Mouse (Mus musculus): Measurements from ENCODE around the gene Cmss1. TPM values are rescaled to one million over a fixed set of nuclear protein-coding genes. Genes with fewer than 3 reads are reported as not detected.

Cmss1 gene
- polyA plus RNA-seq, 1 experiment from 2014 or later = 58.3 TPM

GRCm38 (mm10) chr16:57568648-57569404 is 37.8 kb downstream of the Cmss1 start:
- Histone ChIP-seq H3K27me3 (ENCODE audit: control insufficient read depth, insufficient read depth, low read length) (no peaks in the 10 kb centered on the region), H3K27ac (replicated peaks; ENCODE audit: low read depth, low read length) (no peak overlapping the region), H3K4me1 (ENCODE audit: control insufficient read depth, insufficient read depth, low read length) (no peaks in the 10 kb centered on the region), H3K4me3 (ENCODE audit: low read depth, low read length) (no peak overlapping the region), H3K9me3 (ENCODE audit: control insufficient read depth, low read length) (no peaks in the 10 kb centered on the region), H3K36me3 (ENCODE audit: control insufficient read depth, insufficient read depth, low read length) (no peaks in the 10 kb centered on the region; the same call in 1 of the 2 replicates), H3K4me2 (ENCODE audit: low read depth, severe bottlenecking) (no peak overlapping the region), H3K9ac (ENCODE audit: low read length) (no peak overlapping the region)
- ATAC-seq (ENCODE audit: insufficient number of reproducible peaks, low FRiP score, low TSS enrichment, low read depth) (no peak), DNase-seq (ENCODE audit: low spot score) (no peak)
- WGBS = 93% methylated on average over 7 of the region's 7 CpGs

- H3K27me3 ChIP-seq (ENCODE audit: control insufficient read depth, insufficient read depth, low read length) = no peaks in the 10 kb centered on the region
- no peak for ATAC-seq (ENCODE audit: insufficient number of reproducible peaks, low FRiP score, low TSS enrichment, low read depth)
Measured at GRCm38 (mm10) chr16:57566215-57566614, 40.4 kb downstream of the Cmss1 start.

GRCm38 (mm10) chr16:57564807-57565206 is 41.9 kb downstream of the Cmss1 start:
- H3K36me3 ChIP-seq (ENCODE audit: control insufficient read depth, insufficient read depth, low read length) = no peaks in the 10 kb centered on the region
- H3K4me3 ChIP-seq (ENCODE audit: low read depth, low read length) = no peak overlapping the region
- DNase-seq (ENCODE audit: low spot score) (no peak), ATAC-seq (ENCODE audit: insufficient number of reproducible peaks, low FRiP score, low TSS enrichment, low read depth) (no peak)
- H3K4me1 ChIP-seq (ENCODE audit: control insufficient read depth, insufficient read depth, low read length) = no peaks in the 10 kb centered on the region
- no peaks in the 10 kb centered on the region for H3K27me3 ChIP-seq (ENCODE audit: control insufficient read depth, insufficient read depth, low read length)
- WGBS = 77% methylated on average over 1 of the region's 1 CpGs
- no peak overlapping the region for H3K4me2 ChIP-seq (ENCODE audit: low read depth, severe bottlenecking)
- H3K9me3 ChIP-seq (ENCODE audit: control insufficient read depth, low read length) = no peaks in the 10 kb centered on the region
- H3K27ac ChIP-seq (replicated peaks; ENCODE audit: low read depth, low read length) = no peak overlapping the region
- H3K9ac ChIP-seq (ENCODE audit: low read length) = no peak overlapping the region

More at GRCm38 (mm10) chr16:57566215-57566614, 40.4 kb downstream of the Cmss1 start:
- DNase-seq (ENCODE audit: low spot score) = no peak
- H3K4me2 ChIP-seq (ENCODE audit: low read depth, severe bottlenecking) = no peak overlapping the region
- 89% methylated on average over 3 of the region's 3 CpGs for WGBS
- H3K4me3 ChIP-seq (ENCODE audit: low read depth, low read length) = no peak overlapping the region
- no peaks in the 10 kb centered on the region for H3K9me3 ChIP-seq (ENCODE audit: control insufficient read depth, low read length)
- H3K36me3 ChIP-seq (ENCODE audit: control insufficient read depth, insufficient read depth, low read length) = no peaks in the 10 kb centered on the region
- H3K27ac ChIP-seq (replicated peaks; ENCODE audit: low read depth, low read length) = no peak overlapping the region
- H3K4me1 ChIP-seq (ENCODE audit: control insufficient read depth, insufficient read depth, low read length) = no peaks in the 10 kb centered on the region
- no peak overlapping the region for H3K9ac ChIP-seq (ENCODE audit: low read length)

- Histone ChIP-seq H3K36me3 (ENCODE audit: control insufficient read depth, insufficient read depth, low read length) (no peaks in the 10 kb centered on the region), H3K9ac (ENCODE audit: low read length) (no peak overlapping the region), H3K4me1 (ENCODE audit: control insufficient read depth, insufficient read depth, low read length) (no peaks in the 10 kb centered on the region), H3K9me3 (ENCODE audit: control insufficient read depth, low read length) (no peaks in the 10 kb centered on the region), H3K27me3 (ENCODE audit: control insufficient read depth, insufficient read depth, low read length) (no peaks in the 10 kb centered on the region), H3K4me2 (ENCODE audit: low read depth, severe bottlenecking) (no peak overlapping the region), H3K4me3 (ENCODE audit: low read depth, low read length) (no peak overlapping the region), H3K27ac (replicated peaks; ENCODE audit: low read depth, low read length) (no peak overlapping the region)
- DNase-seq (ENCODE audit: low spot score) (no peak), ATAC-seq (ENCODE audit: insufficient number of reproducible peaks, low FRiP score, low TSS enrichment, low read depth) (0 out of 2 replicates have a peak, but pooled peaks have one; percentile 44)
- 88% methylated on average over 3 of the region's 3 CpGs for WGBS
Measured at GRCm38 (mm10) chr16:57563453-57563852, 43.2 kb downstream of the Cmss1 start.

GRCm38 (mm10) chr16:57560185-57560584 is 46.5 kb downstream of the Cmss1 start:
- Histone ChIP-seq H3K27ac (replicated peaks; ENCODE audit: low read depth, low read length) (no peak overlapping the region), H3K4me3 (ENCODE audit: low read depth, low read length) (no peak overlapping the region), H3K9ac (ENCODE audit: low read length) (no peak overlapping the region), H3K36me3 (ENCODE audit: control insufficient read depth, insufficient read depth, low read length) (no peaks in the 10 kb centered on the region), H3K4me1 (ENCODE audit: control insufficient read depth, insufficient read depth, low read length) (no peaks in the 10 kb centered on the region), H3K27me3 (ENCODE audit: control insufficient read depth, insufficient read depth, low read length) (no peaks in the 10 kb centered on the region), H3K9me3 (ENCODE audit: control insufficient read depth, low read length) (no peaks in the 10 kb centered on the region), H3K4me2 (ENCODE audit: low read depth, severe bottlenecking) (no peak overlapping the region)
- DNase-seq (ENCODE audit: low spot score) (no peak), ATAC-seq (ENCODE audit: insufficient number of reproducible peaks, low FRiP score, low TSS enrichment, low read depth) (no peak)
- 96% methylated on average over 1 of the region's 1 CpGs for WGBS

- Histone ChIP-seq H3K27ac (replicated peaks; ENCODE audit: low read depth, low read length) (no peak overlapping the region), H3K4me3 (ENCODE audit: low read depth, low read length) (no peak overlapping the region), H3K4me2 (ENCODE audit: low read depth, severe bottlenecking) (no peak overlapping the region), H3K4me1 (ENCODE audit: control insufficient read depth, insufficient read depth, low read length) (no peaks in the 10 kb centered on the region), H3K36me3 (ENCODE audit: control insufficient read depth, insufficient read depth, low read length) (no peaks in the 10 kb centered on the region), H3K9me3 (ENCODE audit: control insufficient read depth, low read length) (no peaks in the 10 kb centered on the region), H3K27me3 (ENCODE audit: control insufficient read depth, insufficient read depth, low read length) (no peaks in the 10 kb centered on the region), H3K9ac (ENCODE audit: low read length) (no peak overlapping the region)
- 92% methylated on average over 3 of the region's 3 CpGs for WGBS
- DNase-seq (ENCODE audit: low spot score) (no peak), ATAC-seq (ENCODE audit: insufficient number of reproducible peaks, low FRiP score, low TSS enrichment, low read depth) (no peak)
Measured at GRCm38 (mm10) chr16:57558258-57558657, 48.4 kb downstream of the Cmss1 start.

- 94% methylated on average over 2 of the region's 2 CpGs for WGBS
- H3K27me3 ChIP-seq (ENCODE audit: control insufficient read depth, insufficient read depth, low read length) = no peaks in the 10 kb centered on the region
- H3K27ac ChIP-seq (replicated peaks; ENCODE audit: low read depth, low read length) = no peak overlapping the region
- no peak overlapping the region for H3K9ac ChIP-seq (ENCODE audit: low read length)
- ATAC-seq (ENCODE audit: insufficient number of reproducible peaks, low FRiP score, low TSS enrichment, low read depth) (no peak), DNase-seq (ENCODE audit: low spot score) (no peak)
- H3K4me3 ChIP-seq (ENCODE audit: low read depth, low read length) = no peak overlapping the region
- no peaks in the 10 kb centered on the region for H3K36me3 ChIP-seq (ENCODE audit: control insufficient read depth, insufficient read depth, low read length)
- H3K9me3 ChIP-seq (ENCODE audit: control insufficient read depth, low read length) = no peaks in the 10 kb centered on the region
- H3K4me1 ChIP-seq (ENCODE audit: control insufficient read depth, insufficient read depth, low read length) = peaks cover 3% of the 10 kb centered on the region; the same call in 1 of the 2 replicates
- no peak overlapping the region for H3K4me2 ChIP-seq (ENCODE audit: low read depth, severe bottlenecking)
Measured at GRCm38 (mm10) chr16:57556244-57556643, 50.4 kb downstream of the Cmss1 start.

- H3K4me3 ChIP-seq (ENCODE audit: low read depth, low read length) = no peak overlapping the region
- ATAC-seq (ENCODE audit: insufficient number of reproducible peaks, low FRiP score, low TSS enrichment, low read depth) = no peak
- no peaks in the 10 kb centered on the region for H3K27me3 ChIP-seq (ENCODE audit: control insufficient read depth, insufficient read depth, low read length)
- peaks cover 3% of the 10 kb centered on the region; the same call in 1 of the 2 replicates for H3K4me1 ChIP-seq (ENCODE audit: control insufficient read depth, insufficient read depth, low read length)
- H3K36me3 ChIP-seq (ENCODE audit: control insufficient read depth, insufficient read depth, low read length) = no peaks in the 10 kb centered on the region
- H3K9ac ChIP-seq (ENCODE audit: low read length) = no peak overlapping the region
- whole genome bisulfite sequencing = 88% methylated on average over 4 of the region's 4 CpGs
- no peak overlapping the region for H3K4me2 ChIP-seq (ENCODE audit: low read depth, severe bottlenecking)
- H3K27ac ChIP-seq (replicated peaks; ENCODE audit: low read depth, low read length) = no peak overlapping the region
- no peak for DNase-seq (ENCODE audit: low spot score)
- no peaks in the 10 kb centered on the region for H3K9me3 ChIP-seq (ENCODE audit: control insufficient read depth, low read length)
Measured at GRCm38 (mm10) chr16:57555667-57556066, 51.0 kb downstream of the Cmss1 start.

Data from limb, embryonic 11.5 days (tissue).